Mouse (Mus musculus): ENCODE results near the gene Cerk. TPM values are rescaled to one million over a fixed set of nuclear protein-coding genes. Genes with fewer than 3 reads are reported as not detected.
"Not testable (repeated sequence)": the region's sequence is repeated elsewhere in the genome, so short reads cannot be mapped to it uniquely, and the experiment has no call there.

Cerk gene
- polyA plus RNA-seq, 1 experiment: 38.2 TPM

- peaks cover 41% of the 10 kb centered on the region for H3K4me1 ChIP-seq (ENCODE audit: control insufficient read depth, insufficient read depth, low read length)
Measured at GRCm38 (mm10) chr15:86168941-86169816, 16.8 kb downstream of the Cerk start.

GRCm38 (mm10) chr15:86168505-86168867, 17.5 kb downstream of the Cerk start:
- no peak for TF ChIP-seq CTCF (IDR thresholded peaks at IDR 0.05; ENCODE audit: insufficient read depth, low read length)
- TF ChIP-seq POLR2A (IDR thresholded peaks at IDR 0.05; ENCODE audit: borderline replicate concordance, extremely low read depth, low read depth, low read length): no peak; the same call in 1 of the 2 replicates
- peaks cover 34% of the 10 kb centered on the region for H3K4me1 ChIP-seq (ENCODE audit: control insufficient read depth, insufficient read depth, low read length)
- 25% methylated on average over 7 of the region's 7 CpGs for WGBS
- H3K4me3 ChIP-seq (replicated peaks; ENCODE audit: extremely low read depth, low read depth, low read length): no peak overlapping the region
- DNase-seq: peak; percentile 29

More at GRCm38 (mm10) chr15:86168941-86169816, 16.8 kb downstream of the Cerk start:
- no peak for TF ChIP-seq CTCF (IDR thresholded peaks at IDR 0.05; ENCODE audit: insufficient read depth, low read length)
- no peak for TF ChIP-seq POLR2A (IDR thresholded peaks at IDR 0.05; ENCODE audit: borderline replicate concordance, extremely low read depth, low read depth, low read length)
- no peak for DNase-seq
- H3K4me3 ChIP-seq (replicated peaks; ENCODE audit: extremely low read depth, low read depth, low read length): no peak overlapping the region
- 46% methylated on average over 12 of the region's 12 CpGs for WGBS

- no peak for TF ChIP-seq POLR2A (IDR thresholded peaks at IDR 0.05; ENCODE audit: borderline replicate concordance, extremely low read depth, low read depth, low read length)
- TF ChIP-seq CTCF (IDR thresholded peaks at IDR 0.05; ENCODE audit: insufficient read depth, low read length): no peak
- H3K4me1 ChIP-seq (ENCODE audit: control insufficient read depth, insufficient read depth, low read length): peaks cover 32% of the 10 kb centered on the region
- WGBS: 55% methylated on average over 10 of the region's 10 CpGs
- H3K4me3 ChIP-seq (replicated peaks; ENCODE audit: extremely low read depth, low read depth, low read length): no peak overlapping the region
- no peak for DNase-seq
Measured at GRCm38 (mm10) chr15:86167787-86168504, 18.0 kb downstream of the Cerk start.

- Histone ChIP-seq H3K4me3 (replicated peaks; ENCODE audit: extremely low read depth, low read depth, low read length) (no peak overlapping the region), H3K4me1 (ENCODE audit: control insufficient read depth, insufficient read depth, low read length) (peaks cover 26% of the 10 kb centered on the region)
- 84% methylated on average over 7 of the region's 7 CpGs for WGBS
- TF ChIP-seq POLR2A (IDR thresholded peaks at IDR 0.05; ENCODE audit: borderline replicate concordance, extremely low read depth, low read depth, low read length): no peak
- TF ChIP-seq CTCF (IDR thresholded peaks at IDR 0.05; ENCODE audit: insufficient read depth, low read length): no peak
- DNase-seq: no peak
Measured at GRCm38 (mm10) chr15:86167032-86167655, 18.8 kb downstream of the Cerk start.

GRCm38 (mm10) chr15:86165811-86166590, 19.9 kb downstream of the Cerk start:
- WGBS: 83% methylated on average over 24 of the region's 24 CpGs
- peaks cover 25% of the 10 kb centered on the region for H3K4me1 ChIP-seq (ENCODE audit: control insufficient read depth, insufficient read depth, low read length)
- H3K4me3 ChIP-seq (replicated peaks; ENCODE audit: extremely low read depth, low read depth, low read length): no peak overlapping the region
- no peak for DNase-seq
- TF ChIP-seq CTCF (IDR thresholded peaks at IDR 0.05; ENCODE audit: insufficient read depth, low read length) (no peak), POLR2A (IDR thresholded peaks at IDR 0.05; ENCODE audit: borderline replicate concordance, extremely low read depth, low read depth, low read length) (no peak)

GRCm38 (mm10) chr15:86164718-86165345, 21.1 kb downstream of the Cerk start:
- Histone ChIP-seq H3K4me1 (ENCODE audit: control insufficient read depth, insufficient read depth, low read length) (peaks cover 19% of the 10 kb centered on the region), H3K4me3 (replicated peaks; ENCODE audit: extremely low read depth, low read depth, low read length) (no peak overlapping the region)
- TF ChIP-seq POLR2A (IDR thresholded peaks at IDR 0.05; ENCODE audit: borderline replicate concordance, extremely low read depth, low read depth, low read length) (no peak), CTCF (IDR thresholded peaks at IDR 0.05; ENCODE audit: insufficient read depth, low read length) (no peak)
- DNase-seq: no peak
- WGBS: 78% methylated on average over 21 of the region's 21 CpGs

- H3K4me3 ChIP-seq (replicated peaks; ENCODE audit: extremely low read depth, low read depth, low read length); H3K4me1 ChIP-seq (ENCODE audit: control insufficient read depth, insufficient read depth, low read length); DNase-seq: not testable (repeated sequence)
- WGBS: 97% methylated on average over 3 of the region's 3 CpGs
- TF ChIP-seq CTCF (IDR thresholded peaks at IDR 0.05; ENCODE audit: insufficient read depth, low read length): peak; percentile 7; the same call in 1 of the 2 replicates
Measured at GRCm38 (mm10) chr15:86161800-86162199, 24.1 kb downstream of the Cerk start.

GRCm38 (mm10) chr15:86160906-86161305, 25.0 kb downstream of the Cerk start:
- H3K4me1 ChIP-seq (ENCODE audit: control insufficient read depth, insufficient read depth, low read length): no peaks in the 10 kb centered on the region
- no peak for TF ChIP-seq POLR2A (IDR thresholded peaks at IDR 0.05; ENCODE audit: borderline replicate concordance, extremely low read depth, low read depth, low read length)
- TF ChIP-seq CTCF (IDR thresholded peaks at IDR 0.05; ENCODE audit: insufficient read depth, low read length): no peak
- 44% methylated on average over 10 of the region's 10 CpGs for WGBS
- no peak overlapping the region for H3K4me3 ChIP-seq (replicated peaks; ENCODE audit: extremely low read depth, low read depth, low read length)
- DNase-seq: no peak

Data from lung, adult 2 months (tissue).